Mouse (Mus musculus) WW6 (cell line): ENCODE measurements at regions not wholly inside any gene's neighbourhood (a gene's known extent, or its start where the extent isn't known, plus 50 kb on each side); places are given as distances from the start of the nearest gene placed in this dataset.
"Not testable (repeated sequence)": the region's sequence is repeated elsewhere in the genome, so short reads cannot be mapped to it uniquely, and the experiment has no call there.

Experiments
- DNase-seq: peaks from one replicate; pipeline ENCODE4 v3.0.0-alpha.2; 2013; ENCODE audit warnings: low read depth, low spot score

GRCm38 (mm10) chr5:97831421-97831820 lies 199.4 kb downstream of the Antxr2 start:
- DNase-seq: no peak

GRCm38 (mm10) chr5:97817485-97817884 lies 213.4 kb downstream of the Antxr2 start:
- DNase-seq: no peak

- DNase-seq: no peak
Measured at GRCm38 (mm10) chr5:97815357-97815756, 215.5 kb downstream of the Antxr2 start.

- DNase-seq: no peak
Measured at GRCm38 (mm10) chr5:97814700-97815099, 216.1 kb downstream of the Antxr2 start.

GRCm38 (mm10) chr5:97812611-97813350 lies 218.1 kb downstream of the Antxr2 start:
- DNase-seq: no peak

- DNase-seq: no peak
Measured at GRCm38 (mm10) chr5:97809007-97809406, 221.8 kb downstream of the Antxr2 start.

GRCm38 (mm10) chr5:97807171-97807570 lies 223.7 kb downstream of the Antxr2 start:
- DNase-seq: no peak

GRCm38 (mm10) chr5:97806754-97807153 lies 224.1 kb downstream of the Antxr2 start:
- no peak for DNase-seq

GRCm38 (mm10) chr5:97800017-97800416 lies 230.8 kb downstream of the Antxr2 start:
- DNase-seq: no peak

GRCm38 (mm10) chr5:97788175-97788574 lies 242.7 kb downstream of the Antxr2 start:
- no peak for DNase-seq

- DNase-seq: no peak
Measured at GRCm38 (mm10) chr5:97787001-97787400, 243.8 kb downstream of the Antxr2 start.

GRCm38 (mm10) chr5:97775100-97775499 lies 255.7 kb downstream of the Antxr2 start:
- DNase-seq: not testable (repeated sequence)

GRCm38 (mm10) chr5:97773451-97773850 lies 257.4 kb downstream of the Antxr2 start:
- DNase-seq: not testable (repeated sequence)

GRCm38 (mm10) chr5:97737339-97737738 lies 280.5 kb upstream of the Gk2 start:
- no peak for DNase-seq

GRCm38 (mm10) chr5:97730920-97731319 lies 274.1 kb upstream of the Gk2 start:
- DNase-seq: no peak

- DNase-seq: not testable (repeated sequence)
Measured at GRCm38 (mm10) chr5:97719364-97719763, 262.5 kb upstream of the Gk2 start.

- no peak for DNase-seq
Measured at GRCm38 (mm10) chr5:97705270-97705669, 248.4 kb upstream of the Gk2 start.

GRCm38 (mm10) chr5:97700507-97700906 lies 243.7 kb upstream of the Gk2 start:
- DNase-seq: no peak

- DNase-seq: no peak
Measured at GRCm38 (mm10) chr5:97697581-97698134, 240.8 kb upstream of the Gk2 start.

- DNase-seq: no peak
Measured at GRCm38 (mm10) chr5:97693333-97693940, 236.6 kb upstream of the Gk2 start.

- no peak for DNase-seq
Measured at GRCm38 (mm10) chr5:97685443-97685842, 228.6 kb upstream of the Gk2 start.

GRCm38 (mm10) chr5:97684592-97685258 lies 227.9 kb upstream of the Gk2 start:
- no peak for DNase-seq
